Mouse (Mus musculus) large intestine, adult 2 months (tissue): ENCODE measurements around the gene Ak4. TPM values are rescaled to one million over a fixed set of nuclear protein-coding genes. Genes with fewer than 3 reads are reported as not detected.
A peak's percentile ranks its signal among the peaks of the same experiment; 100 is the strongest.
"Not testable (repeated sequence)": the region's sequence is repeated elsewhere in the genome, so short reads cannot be mapped to it uniquely, and the experiment has no call there.

Experiments
- DNase-seq: peaks from one replicate; pipeline ENCODE4 v3.0.0-alpha.2; 2012; ENCODE audit warnings: low read depth, low spot score
- WGBS: fragments of 180-500 bp; shearing (Covaris S2); methylation state at CpG from one replicate; pipeline ENCODE4 v1.1.7; 2018; 5-methylcytosine and 5-hydroxymethylcytosine counted together
- polyA plus RNA-seq: library from polyadenylated mRNA; depleted of rRNA; stranded (reverse); fragments of >200 nt; gene quantifications from 2 replicates; pipeline ENCODE4 v1.2.3, GENCODE M21; 2012; rRNA removed

Gene Ak4
- 0.95 and 0.97 TPM in 2 replicates for polyA plus RNA-seq

GRCm38 (mm10) chr4:101419151-101419910 is at the start of gene Ak4:
Gene Ak4 (plus strand): TSS chr4:101419277.
- no peak for DNase-seq
- WGBS: under 1% methylated on average over 70 of the region's 74 CpGs

- no peak for DNase-seq
- 69% methylated on average over 4 of the region's 4 CpGs for WGBS
Measured at GRCm38 (mm10) chr4:101369738-101370275, 49.3 kb upstream of the Ak4 start.

GRCm38 (mm10) chr4:101372283-101372682 is 46.8 kb upstream of the Ak4 start:
- no peak for DNase-seq
- WGBS: 77% methylated on average over 2 of the region's 2 CpGs

GRCm38 (mm10) chr4:101372751-101373150 is 46.3 kb upstream of the Ak4 start:
- DNase-seq: no peak
- WGBS: 87% methylated on average over 6 of the region's 6 CpGs

GRCm38 (mm10) chr4:101374104-101374503 is 45.0 kb upstream of the Ak4 start:
- no peak for DNase-seq
- 68% methylated on average over 8 of the region's 8 CpGs for WGBS

GRCm38 (mm10) chr4:101376835-101377234 is 42.2 kb upstream of the Ak4 start:
- 84% methylated on average over 4 of the region's 4 CpGs for WGBS
- DNase-seq: no peak

- WGBS: 64% methylated on average over 4 of the region's 4 CpGs
- no peak for DNase-seq
Measured at GRCm38 (mm10) chr4:101378241-101378640, 40.8 kb upstream of the Ak4 start.

- no peak for DNase-seq
- 75% methylated on average over 4 of the region's 4 CpGs for WGBS
Measured at GRCm38 (mm10) chr4:101378778-101379177, 40.3 kb upstream of the Ak4 start.

- 28% methylated on average over 2 of the region's 2 CpGs for WGBS
- DNase-seq: no peak
Measured at GRCm38 (mm10) chr4:101385002-101385401, 34.1 kb upstream of the Ak4 start.

- DNase-seq: no peak
- 74% methylated on average over 8 of the region's 8 CpGs for WGBS
Measured at GRCm38 (mm10) chr4:101388246-101388645, 30.8 kb upstream of the Ak4 start.

GRCm38 (mm10) chr4:101388656-101389055 is 30.4 kb upstream of the Ak4 start:
- DNase-seq: not testable (repeated sequence)
- 36% methylated on average over 6 of the region's 6 CpGs for WGBS

GRCm38 (mm10) chr4:101392229-101392628 is 26.8 kb upstream of the Ak4 start:
- peak; percentile 39 for DNase-seq
- 58% methylated on average over 2 of the region's 2 CpGs for WGBS

- 32% methylated on average over 5 of the region's 5 CpGs for WGBS
- DNase-seq: peak; percentile 46
Measured at GRCm38 (mm10) chr4:101393292-101393711, 25.8 kb upstream of the Ak4 start.

GRCm38 (mm10) chr4:101395021-101395533 is 24.0 kb upstream of the Ak4 start:
- 93% methylated on average over 8 of the region's 8 CpGs for WGBS
- DNase-seq: no peak

GRCm38 (mm10) chr4:101400025-101400594 is 19.0 kb upstream of the Ak4 start:
- DNase-seq: no peak
- 33% methylated on average over 4 of the region's 4 CpGs for WGBS

GRCm38 (mm10) chr4:101401945-101402344 is 17.1 kb upstream of the Ak4 start:
- DNase-seq: no peak
- 88% methylated on average over 1 of the region's 1 CpGs for WGBS

- 56% methylated on average over 3 of the region's 3 CpGs for WGBS
- no peak for DNase-seq
Measured at GRCm38 (mm10) chr4:101404863-101405262, 14.2 kb upstream of the Ak4 start.

GRCm38 (mm10) chr4:101406411-101407196 is 12.5 kb upstream of the Ak4 start:
- WGBS: 97% methylated on average over 4 of the region's 4 CpGs
- no peak for DNase-seq

GRCm38 (mm10) chr4:101416966-101417365 is 2.1 kb upstream of the Ak4 start:
- WGBS: 84% methylated on average over 11 of the region's 11 CpGs
- DNase-seq: no peak
